Mouse (Mus musculus) heart, adult 2 months (tissue): ENCODE data around the gene Nup88.

Experiments used
- CTCF ChIP-seq: fragments of 200-600 bp; IDR thresholded peaks from 2 replicates; pipeline ENCODE4 v1.8.1; 2022; ENCODE audit warnings: antibody characterized with exemption, mild to moderate bottlenecking, moderate library complexity
- EP300 ChIP-seq: fragments of 200-500 bp; IDR thresholded peaks from 2 replicates; pipeline ENCODE4 v1.6.1; 2011; ENCODE audit warnings: low read depth, low read length, control low read depth; ENCODE audit not compliant: insufficient read depth

GRCm38 (mm10) chr11:71003611-71004315 lies 34.0 kb upstream of the Nup88 start:
- no peak for TF ChIP-seq CTCF
- TF ChIP-seq EP300, result no peak
